Mouse (Mus musculus) forebrain, embryonic 16.5 days (tissue): ENCODE measurements at regions not wholly inside any gene's neighbourhood (a gene's known extent, or its start where the extent isn't known, plus 50 kb on each side); places are given as distances from the start of the nearest gene placed in this dataset.

Source experiments
- ATAC-seq: fragments of 200-750 bp; cut with Nextera tagmentation; 2 replicates; pipeline ENCODE4 v1.8.0; 2017; ENCODE audit warnings: mild to moderate bottlenecking, moderate library complexity
- H3K27ac ChIP-seq: fragments of 300-500 bp; sonication (generic); 2 replicates; pipeline ENCODE4 v1.5.1; 2014; ENCODE audit warnings: low read length, control low read depth
- H3K27me3 ChIP-seq: fragments of 300-500 bp; sonication (generic); replicated peaks from 2 replicates; pipeline ENCODE4 v1.6.1; 2014; ENCODE audit warnings: low read length; ENCODE audit not compliant: control insufficient read depth, insufficient read depth
- H3K36me3 ChIP-seq: fragments of 300-500 bp; sonication (generic); 2 replicates; pipeline ENCODE4 v1.6.1; 2014; ENCODE audit not compliant: control insufficient read depth, insufficient read depth
- H3K4me1 ChIP-seq: fragments of 300-500 bp; sonication (generic); replicated peaks from 2 replicates; pipeline ENCODE4 v1.6.1; 2014; ENCODE audit warnings: low read length; ENCODE audit not compliant: control insufficient read depth, insufficient read depth
- H3K4me2 ChIP-seq: fragments of 300-500 bp; sonication (generic); 2 replicates; pipeline ENCODE4 v1.6.1; 2014; ENCODE audit warnings: mild to moderate bottlenecking, low read length, control low read depth
- H3K4me3 ChIP-seq: fragments of 300-500 bp; sonication (generic); replicated peaks from 2 replicates; pipeline ENCODE4 v1.5.1; 2014; ENCODE audit warnings: mild to moderate bottlenecking, low read length, control low read depth
- H3K9ac ChIP-seq: fragments of 300-500 bp; sonication (generic); replicated peaks from 2 replicates; pipeline ENCODE4 v1.6.1; 2014; ENCODE audit warnings: low read depth, low read length, control low read depth
- H3K9me3 ChIP-seq: fragments of 300-500 bp; sonication (generic); 2 replicates; pipeline ENCODE4 v1.6.1; 2016; ENCODE audit warnings: low read length; ENCODE audit not compliant: control insufficient read depth
- WGBS: fragments of 180-500 bp; shearing (Covaris S2); extraction: QIAGEN DNeasy Blood & Tissue Kit; methylation state at CpG from one replicate; pipeline ENCODE4 v1.1.7; 2014; 5-methylcytosine and 5-hydroxymethylcytosine counted together

DNA sequence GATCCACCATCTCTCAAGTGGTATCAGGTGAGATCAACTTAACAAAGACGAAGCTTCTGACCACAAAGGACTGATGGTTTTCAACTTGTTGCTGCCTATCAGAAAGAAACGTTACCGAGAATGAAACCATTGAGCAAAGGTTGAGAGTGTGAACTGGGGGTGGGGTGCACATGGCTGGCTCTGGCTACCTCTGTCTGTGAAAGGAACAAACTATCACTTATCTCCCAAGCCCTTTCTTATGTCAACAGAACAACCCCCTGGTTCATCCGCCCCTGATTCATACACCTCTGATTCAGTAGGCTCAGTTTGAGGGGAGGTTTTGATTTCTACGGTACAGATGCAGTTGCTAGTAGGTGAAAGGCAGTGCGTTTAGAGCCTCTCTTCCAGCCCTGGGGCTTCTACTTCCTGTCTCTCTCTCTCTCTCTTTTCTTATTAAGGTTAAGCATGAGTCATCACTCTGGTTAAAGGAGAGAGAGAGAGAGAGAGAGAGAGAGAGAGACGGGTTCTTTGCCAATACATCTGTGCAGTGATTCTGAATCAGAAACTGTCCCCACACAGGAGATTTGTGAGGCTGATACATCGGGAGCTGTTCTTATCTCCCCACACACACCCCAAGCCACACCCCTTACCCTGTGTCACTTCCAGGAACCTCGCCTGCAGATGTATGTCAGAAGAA, 59.0 kb upstream of the Hif1a start:
- 85% methylated on average over 9 of the region's 9 CpGs for WGBS
- Histone ChIP-seq H3K27ac (no peak overlapping the region), H3K9me3 (no peaks in the 10 kb centered on the region), H3K4me3 (no peak overlapping the region), H3K36me3 (no peaks in the 10 kb centered on the region), H3K4me1 (no peaks in the 10 kb centered on the region), H3K27me3 (no peaks in the 10 kb centered on the region), H3K9ac (no peak overlapping the region), H3K4me2 (no peak overlapping the region)
- ATAC-seq, result no peak

DNA sequence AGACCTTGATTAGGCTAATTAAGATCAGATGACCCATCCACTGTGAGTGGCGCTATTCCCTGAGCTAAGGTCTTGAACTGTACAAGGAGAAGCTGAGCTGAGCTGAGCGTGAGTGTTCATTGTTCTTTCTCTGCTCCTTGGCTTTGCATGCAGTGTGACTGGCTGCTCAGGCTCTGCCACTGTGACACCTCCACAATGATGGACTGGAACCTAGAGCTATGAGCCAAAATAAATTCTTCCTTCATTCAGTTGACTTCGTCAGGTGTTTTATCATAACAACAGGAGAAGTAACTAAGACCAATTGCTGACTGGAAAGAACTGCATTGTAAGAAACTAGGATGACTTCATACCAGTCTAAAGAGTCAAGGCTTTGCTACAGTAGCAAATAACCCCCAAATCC, 56.4 kb upstream of the Hif1a start:
- Histone ChIP-seq H3K4me2 (no peak overlapping the region), H3K27me3 (no peaks in the 10 kb centered on the region), H3K9ac (no peak overlapping the region), H3K27ac (no peak overlapping the region), H3K36me3 (no peaks in the 10 kb centered on the region), H3K4me1 (no peaks in the 10 kb centered on the region), H3K4me3 (no peak overlapping the region), H3K9me3 (no peaks in the 10 kb centered on the region)
- 73% methylated on average over 3 of the region's 3 CpGs for WGBS
- ATAC-seq, result no peak

DNA sequence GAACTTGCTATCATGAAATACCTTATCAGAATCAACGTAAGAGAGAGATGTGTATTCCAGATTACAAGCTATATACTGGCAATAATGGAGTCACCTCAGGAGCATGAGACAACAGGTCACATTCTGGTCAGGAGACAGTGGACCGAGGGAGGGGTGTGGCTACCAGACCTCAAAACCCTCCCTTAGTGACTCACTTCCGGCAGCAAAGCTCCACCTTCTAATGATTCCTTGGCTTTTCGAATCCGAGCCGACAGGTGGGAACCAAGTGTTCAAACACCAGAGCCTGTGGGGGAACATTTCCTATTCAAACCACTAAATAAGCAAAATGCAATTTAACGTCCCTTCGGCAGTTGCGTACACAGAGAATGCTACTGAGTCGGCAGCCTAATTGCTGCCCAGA, 54.5 kb upstream of the Hif1a start:
- Histone ChIP-seq H3K9ac (no peak overlapping the region), H3K4me1 (no peaks in the 10 kb centered on the region), H3K27ac (no peak overlapping the region), H3K36me3 (no peaks in the 10 kb centered on the region), H3K4me2 (peak overlapping the region; percentile 11; the same call in 1 of the 2 replicates), H3K27me3 (no peaks in the 10 kb centered on the region), H3K4me3 (no peak overlapping the region), H3K9me3 (no peaks in the 10 kb centered on the region)
- no peak for ATAC-seq
- 57% methylated on average over 10 of the region's 10 CpGs for WGBS

- no peak overlapping the region for H3K4me3 ChIP-seq
- no peaks in the 10 kb centered on the region for H3K36me3 ChIP-seq
- 87% methylated on average over 10 of the region's 10 CpGs for WGBS
- H3K4me2 ChIP-seq, result no peak overlapping the region
- no peak for ATAC-seq
- no peaks in the 10 kb centered on the region for H3K4me1 ChIP-seq
- H3K9me3 ChIP-seq, result no peaks in the 10 kb centered on the region
- no peak overlapping the region for H3K27ac ChIP-seq
- no peaks in the 10 kb centered on the region for H3K27me3 ChIP-seq
- no peak overlapping the region for H3K9ac ChIP-seq
Measured at GRCm38 (mm10) chr12:73847336-73847735, 53.8 kb upstream of the Hif1a start.

- Histone ChIP-seq H3K27ac (no peak overlapping the region), H3K4me3 (no peak overlapping the region), H3K9me3 (no peaks in the 10 kb centered on the region), H3K4me2 (no peak overlapping the region), H3K36me3 (no peaks in the 10 kb centered on the region), H3K4me1 (no peaks in the 10 kb centered on the region), H3K9ac (no peak overlapping the region), H3K27me3 (no peaks in the 10 kb centered on the region)
- WGBS, result 83% methylated on average over 2 of the region's 2 CpGs
- ATAC-seq, result no peak
Measured at GRCm38 (mm10) chr12:73850831-73851230, 50.3 kb upstream of the Hif1a start.
